Mouse (Mus musculus) kidney, adult 2 months (tissue): ENCODE results near the gene Slc2a10.

Experiments used
- CTCF ChIP-seq: fragments of 200-500 bp; conservative IDR thresholded peaks from 2 replicates; pipeline ENCODE4 v1.5.1; 2011; ENCODE audit warnings: low read depth, mild to moderate bottlenecking, control low read depth, low read length, moderate library complexity, mixed read lengths; ENCODE audit not compliant: insufficient read depth, insufficient read length
- POLR2A ChIP-seq: fragments of 200-500 bp; IDR thresholded peaks from one replicate; pipeline ENCODE4 v1.6.1; 2011; ENCODE audit warnings: low read depth, low read length, control low read depth

- TF ChIP-seq CTCF (no peak), POLR2A (no peak)
Measured at GRCm38 (mm10) chr2:165475412-165475811, 28.2 kb upstream of the Slc2a10 start.
